Mouse (Mus musculus) adrenal gland, adult (tissue): ENCODE results near the gene Gabrb3.
"Not testable (repeated sequence)": the region's sequence is repeated elsewhere in the genome, so short reads cannot be mapped to it uniquely, and the experiment has no call there.

ENCODE experiments used
- DNase-seq, 2 experiments: peaks; one replicate each; pipeline ENCODE4 v3.0.0; 2022 to 2023; ENCODE audit warnings: low spot score in 1 of 2; ENCODE audit not compliant: inconsistent age in 2 of 2

Gabrb3 gene

GRCm38 (mm10) chr7:57701046-57701445 lies 281.6 kb downstream of the Gabrb3 start:
- peak; percentile 30 to 74 for DNase-seq

GRCm38 (mm10) chr7:57703580-57703979 lies 284.1 kb downstream of the Gabrb3 start:
- DNase-seq: peak; percentile 75 to 84

GRCm38 (mm10) chr7:57706092-57706491 lies 286.6 kb downstream of the Gabrb3 start:
- DNase-seq: no peak

GRCm38 (mm10) chr7:57706976-57707740 lies 287.7 kb downstream of the Gabrb3 start:
- DNase-seq: peak in 1 of 2 experiments; percentile 50

GRCm38 (mm10) chr7:57711709-57712108 lies 292.2 kb downstream of the Gabrb3 start:
- no peak for DNase-seq

- DNase-seq: peak in 1 of 2 experiments; percentile 22
Measured at GRCm38 (mm10) chr7:57746836-57747235, 327.3 kb downstream of the Gabrb3 start.

- no peak for DNase-seq
Measured at GRCm38 (mm10) chr7:57760466-57760865, 341.0 kb downstream of the Gabrb3 start.

- no peak for DNase-seq
Measured at GRCm38 (mm10) chr7:57778754-57779153, 359.3 kb downstream of the Gabrb3 start.

GRCm38 (mm10) chr7:57786102-57786501 lies 366.6 kb downstream of the Gabrb3 start:
- DNase-seq: not testable (repeated sequence)

GRCm38 (mm10) chr7:57787520-57787919 lies 368.0 kb downstream of the Gabrb3 start:
- DNase-seq: no peak

- DNase-seq: no peak
Measured at GRCm38 (mm10) chr7:57803266-57803665, 383.8 kb downstream of the Gabrb3 start.

- DNase-seq: no peak
Measured at GRCm38 (mm10) chr7:57813716-57814115, 394.2 kb downstream of the Gabrb3 start.

GRCm38 (mm10) chr7:57842383-57842896 lies 422.9 kb downstream of the Gabrb3 start:
- DNase-seq: no peak

- peak in 1 of 2 experiments; percentile 28 for DNase-seq
Measured at GRCm38 (mm10) chr7:57867951-57868350, 448.5 kb downstream of the Gabrb3 start.
